18 mouse cellular contexts compared by ENCODE assay signal in genomic region chr9:70548304-70548703, GRCm38 (mm10). TPM values are rescaled to one million over a fixed set of nuclear protein-coding genes. Genes with fewer than 3 reads are reported as not detected.
DNase-seq lines count a peak whose midpoint lies in the region; TF ChIP-seq lines count a peak whose summit lies in the region.
"Had no signal": no experiment of that assay in that cellular context is flagged by ENCODE, and none has a peak within 500 bp of the region (broad histone marks: within the 10 kb centered on the region; RNA-seq: fewer than 3 reads in every experiment).

No protein-coding gene starts in this region.

- no peak for DNase-seq in left cerebral cortex, adult 2 months (ENCODE audit: extremely low spot score in 1 of 2, low spot score in 2 of 2)
- DNase-seq in left cerebral cortex, postnatal 36 days (ENCODE audit: low spot score in 2 of 2): no peak
- DNase-seq in 3T3-L1 (ENCODE audit: low read depth, low spot score): peak; percentile 20
- DNase-seq in ES-E14 (ENCODE audit: low read depth, low spot score): no peak
- peak; percentile 16 for DNase-seq in telencephalon, adult 2 months (ENCODE audit: low read depth, low spot score)
- no peak for DNase-seq in thymus, postnatal 0 days (ENCODE audit: low spot score)
- DNase-seq: adrenal gland, adult 2 months; adrenal gland, postnatal 36 days; cerebellum, adult 11-12 months; cerebellum, adult 9-10 months; cerebellum, postnatal 25 days; gastrocnemius, postnatal 36 days; heart, adult 11 months; heart, postnatal 36 days had no signal

- no peak for TF ChIP-seq CTCF in left cerebral cortex, adult 2 months (IDR thresholded peaks at IDR 0.05)

- in situ Hi-C loops in ES-E14 (cut with MboI; ENCODE audit: low sequenced_read_pairs in 2 of 2, unreplicated experiment in 2 of 2): no loop called here

- intact Hi-C loops in left cerebral cortex, adult 2 months (cut with DNase I): no loop called here
- intact Hi-C loops in left cerebral cortex, postnatal 36 days (cut with DNase I): no loop called here

- peak overlapping the region; percentile 71 for H3K27ac ChIP-seq in left cerebral cortex, adult 2 months
- H3K27ac ChIP-seq in ES-E14 (ENCODE audit: insufficient read depth, low read depth, low read length, poor library complexity, severe bottlenecking): no peak overlapping the region
- H3K27ac ChIP-seq: embryonic facial prominence, embryonic 12.5 days; forebrain, embryonic 12.5 days; heart, embryonic 13.5 days; hindbrain, embryonic 15.5 days had no signal

- H3K4me3 ChIP-seq in left cerebral cortex, adult 2 months: no peak overlapping the region
- no peak overlapping the region for H3K4me3 ChIP-seq in ES-E14 (ENCODE audit: insufficient read depth in 1 of 2, low read depth in 1 of 2, low read length in 2 of 2, poor library complexity in 1 of 2, severe bottlenecking in 1 of 2)
- H3K4me3 ChIP-seq: embryonic facial prominence, embryonic 12.5 days; forebrain, embryonic 12.5 days; heart, embryonic 13.5 days; hindbrain, embryonic 15.5 days had no signal

- no peaks in the 10 kb centered on the region for H3K9me3 ChIP-seq in ES-E14 (ENCODE audit: control insufficient read depth, insufficient read depth, low read depth, low read length)
- H3K9me3 ChIP-seq: hindbrain, embryonic 15.5 days had no signal

- H3K36me3 ChIP-seq in ES-E14 (ENCODE audit: control insufficient read depth, insufficient read depth, low read length, poor library complexity, severe bottlenecking): 0 out of 2 replicates have a peak, but pooled peaks cover 2% of the 10 kb centered on the region

- no peak overlapping the region for H3K9ac ChIP-seq in ES-E14 (ENCODE audit: insufficient read depth, low read depth, low read length, poor library complexity, severe bottlenecking)
- H3K9ac ChIP-seq: embryonic facial prominence, embryonic 12.5 days; forebrain, embryonic 12.5 days; heart, embryonic 13.5 days; hindbrain, embryonic 15.5 days had no signal

- H3K4me1 ChIP-seq in ES-E14 (ENCODE audit: control insufficient read depth in 2 of 2, insufficient read depth in 2 of 2, low read length in 2 of 2, poor library complexity in 1 of 2): peaks cover 0 to 3% of the 10 kb centered on the region in 2 experiments; a peak in 2 of 4 replicates

TF ChIP-seq in ES-E14, 5 proteins besides CTCF, POLR2A, EP300 and RAD21:
- TF ChIP-seq ZC3H11A (IDR thresholded peaks at IDR 0.05; ENCODE audit: borderline replicate concordance, low read depth, low read length): no peak
- no peak for TF ChIP-seq CHD2 (IDR thresholded peaks at IDR 0.05; ENCODE audit: low read depth, low read length)
- no peak for TF ChIP-seq HCFC1 (IDR thresholded peaks at IDR 0.05; ENCODE audit: borderline replicate concordance, insufficient read depth, low read length)
- no peak for TF ChIP-seq ZNF384 (IDR thresholded peaks at IDR 0.05; ENCODE audit: low read depth, low read length)
- TF ChIP-seq MAFK (IDR thresholded peaks at IDR 0.05; ENCODE audit: insufficient read depth, low read depth, low read length): peak; percentile 61; the same call in 1 of the 2 replicates
TF ChIP-seq in ES-E14: peak in this region for 1.

RNA-seq across cellular contexts. Expression of gene Sltm, which starts 5.8 kb away (rescaled TPM):
- 10 to 100 TPM; 54.9 to 57.9 TPM for total RNA-seq in left cerebral cortex, adult 2 months (2021)
- 10 to 100 TPM; 37.1 to 59.6 TPM for total RNA-seq in left cerebral cortex, postnatal 36 days (2021)
- total RNA-seq in ES-E14 (2012; rRNA removed): 50.5 and 58.6 TPM in 2 replicates
- polyA plus RNA-seq in thymus, postnatal 0 days (2015; fragmentation: Nextera tagmentation; extraction: Ambion mirVana): 44.9 and 52.3 TPM in 2 replicates

RNA-seq across cellular contexts. Expression of gene Rnf111, which starts 44.8 kb away (rescaled TPM):
- total RNA-seq in left cerebral cortex, adult 2 months (2021): 10 to 100 TPM; 40.4 to 46.2 TPM
- total RNA-seq in left cerebral cortex, postnatal 36 days (2021): 10 to 100 TPM; 36.0 to 45.7 TPM
- total RNA-seq in ES-E14 (2012; rRNA removed): 18.4 and 24.3 TPM in 2 replicates
- polyA plus RNA-seq in thymus, postnatal 0 days (2015; fragmentation: Nextera tagmentation; extraction: Ambion mirVana): 18.6 and 21.6 TPM in 2 replicates

Comparison
In these comparisons a context has a peak if more than half of its experiments do, and no peak if none do; other contexts are left out.
1. DNase-seq: peak in 3T3-L1 (single experiment) and telencephalon, adult 2 months (single experiment); none in left cerebral cortex, adult 2 months (0 of 2), left cerebral cortex, postnatal 36 days (0 of 2), ES-E14 (single experiment) and thymus, postnatal 0 days (single experiment).